Mouse (Mus musculus) cerebellum, adult 9-10 months (tissue): ENCODE measurements around the gene Ptpn14.

Source experiments
- DNase-seq: peaks from one replicate; pipeline ENCODE4 v3.0.0; 2022

Ptpn14 gene

DNA sequence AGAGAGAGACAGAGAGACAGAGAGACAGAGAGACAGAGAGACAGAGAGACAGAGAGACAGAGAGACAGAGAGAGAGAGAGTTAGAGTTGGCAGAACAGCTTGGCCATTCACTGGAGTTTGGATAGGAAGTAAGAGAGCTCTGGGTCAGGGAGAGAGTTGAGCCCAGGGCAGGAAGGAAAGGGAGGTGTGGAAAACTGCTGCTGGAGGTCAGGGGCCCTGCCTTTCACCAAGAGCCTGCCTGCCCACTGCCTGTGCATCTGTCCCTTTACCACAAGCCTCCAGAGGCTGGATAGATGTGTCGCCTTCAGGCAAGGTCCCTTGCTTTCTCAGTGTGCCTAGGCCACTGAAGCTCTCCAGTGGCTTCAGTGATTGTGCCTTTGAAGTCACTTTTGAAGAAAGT lies 46.7 kb downstream of the Ptpn14 start:
- DNase-seq: no peak

GRCm38 (mm10) chr1:189777207-189777606 lies 49.1 kb downstream of the Ptpn14 start:
- no peak for DNase-seq

DNA sequence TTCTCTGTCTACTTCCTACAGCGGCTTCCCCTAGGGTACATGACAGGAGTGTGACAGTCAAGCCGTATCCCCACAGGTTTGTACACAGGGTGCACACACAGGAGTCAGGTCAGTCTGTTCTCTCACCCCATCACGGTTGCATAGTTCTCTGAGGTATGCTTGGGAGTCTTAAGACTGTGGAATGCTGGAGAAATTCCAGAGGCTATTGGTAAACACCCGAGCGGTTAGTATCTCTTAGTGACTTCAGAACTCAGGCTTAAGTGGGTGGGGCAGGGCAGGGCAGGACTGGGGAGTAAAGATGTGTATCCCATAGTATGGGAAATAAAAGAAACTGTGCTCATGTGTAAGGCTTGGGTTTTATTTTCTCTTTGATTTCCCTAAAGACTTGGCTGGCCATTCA lies 50.3 kb downstream of the Ptpn14 start:
- no peak for DNase-seq

GRCm38 (mm10) chr1:189779226-189779625 lies 51.2 kb downstream of the Ptpn14 start:
- DNase-seq: no peak

- DNase-seq: no peak
Measured at GRCm38 (mm10) chr1:189781721-189782345, 53.8 kb downstream of the Ptpn14 start.

- DNase-seq: no peak
Measured at GRCm38 (mm10) chr1:189782709-189783108, 54.6 kb downstream of the Ptpn14 start.

- no peak for DNase-seq
Measured at GRCm38 (mm10) chr1:189784503-189784902, 56.4 kb downstream of the Ptpn14 start.

DNA sequence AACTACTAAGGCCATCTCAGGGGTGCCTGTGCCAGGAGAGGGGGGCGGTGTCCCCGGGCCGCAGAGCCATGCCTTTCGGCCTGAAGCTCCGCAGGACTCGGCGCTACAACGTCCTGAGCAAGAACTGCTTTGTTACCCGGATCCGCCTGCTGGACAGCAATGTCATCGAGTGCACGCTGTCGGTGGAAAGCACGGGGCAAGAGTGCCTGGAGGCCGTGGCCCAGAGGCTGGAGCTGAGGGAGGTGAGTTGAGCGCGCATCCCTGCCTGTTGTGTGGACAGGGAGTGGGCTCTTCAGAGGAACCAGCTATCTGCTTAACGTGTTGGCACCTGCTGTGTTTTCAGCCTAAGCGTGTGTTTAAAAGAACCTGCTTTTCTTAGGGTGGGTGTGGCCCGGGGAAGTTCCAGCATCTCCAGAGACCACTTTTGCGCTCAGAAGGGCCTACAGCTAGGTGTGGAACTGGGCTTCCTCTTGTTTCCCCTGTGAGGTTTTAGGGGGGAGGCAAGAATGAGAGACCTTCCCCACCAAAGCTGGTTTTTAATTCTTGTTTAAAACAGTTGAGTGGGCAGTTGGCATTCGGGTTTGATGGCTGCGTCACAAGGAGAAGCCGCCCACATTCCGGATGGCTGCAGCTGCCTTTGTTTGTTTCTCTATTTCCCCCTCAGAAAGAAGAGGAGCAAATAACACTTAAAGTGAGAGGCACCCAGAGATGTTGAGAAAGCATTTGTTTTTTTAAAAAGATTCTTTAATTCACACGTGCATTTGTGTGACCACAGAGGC lies 58.8 kb downstream of the Ptpn14 start:
- DNase-seq: no peak

GRCm38 (mm10) chr1:189789545-189789944 lies 61.5 kb downstream of the Ptpn14 start:
- no peak for DNase-seq

- DNase-seq: no peak
Measured at GRCm38 (mm10) chr1:189790666-189791065, 62.6 kb downstream of the Ptpn14 start.

- DNase-seq: no peak
Measured at GRCm38 (mm10) chr1:189791534-189792217, 63.6 kb downstream of the Ptpn14 start.

GRCm38 (mm10) chr1:189792560-189793195 lies 64.6 kb downstream of the Ptpn14 start:
- no peak for DNase-seq

DNA sequence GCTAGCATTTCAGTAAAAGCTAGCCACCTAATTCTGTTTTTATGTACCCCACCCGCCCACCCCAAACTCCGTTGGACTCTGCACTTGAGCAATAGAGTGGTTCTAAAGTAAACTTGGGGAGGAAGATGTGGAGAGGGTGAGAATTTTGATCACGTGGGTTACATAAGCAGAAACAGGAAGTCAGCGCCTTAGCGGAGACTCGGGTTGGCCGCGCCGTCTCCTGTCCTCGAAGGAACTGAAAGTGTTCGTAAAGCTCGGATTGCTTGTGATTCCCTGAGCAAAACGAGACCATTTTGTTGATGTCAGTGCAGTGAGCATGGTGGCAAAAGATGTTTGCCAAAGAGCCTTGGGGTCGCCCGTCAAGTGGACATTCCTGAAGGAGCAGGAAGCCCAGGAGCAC lies 70.9 kb downstream of the Ptpn14 start:
- DNase-seq: no peak

GRCm38 (mm10) chr1:189800211-189800961 lies 72.3 kb downstream of the Ptpn14 start:
- no peak for DNase-seq

- no peak for DNase-seq
Measured at GRCm38 (mm10) chr1:189801303-189801702, 73.2 kb downstream of the Ptpn14 start.

GRCm38 (mm10) chr1:189802575-189802974 lies 74.5 kb downstream of the Ptpn14 start:
- DNase-seq: no peak

DNA sequence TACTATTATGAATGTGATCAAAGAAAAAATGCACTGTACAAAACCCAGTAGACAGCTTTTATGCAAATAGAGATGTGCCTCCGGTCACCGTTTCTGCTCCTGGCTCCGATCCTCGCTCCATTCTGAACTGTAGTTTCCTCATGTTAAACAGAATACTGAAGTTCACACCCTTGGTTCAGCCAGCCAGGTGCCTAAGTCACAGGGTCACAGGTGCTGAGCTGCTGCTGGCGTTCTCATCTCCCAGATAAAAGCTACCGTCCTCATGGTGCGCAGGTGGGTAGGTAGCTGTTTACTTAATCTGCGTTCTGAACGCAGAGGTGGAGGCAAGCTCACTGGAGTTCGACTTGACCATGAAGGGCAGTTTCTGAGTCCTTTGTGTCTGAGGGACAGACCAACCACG lies 75.7 kb downstream of the Ptpn14 start:
- DNase-seq: no peak

- DNase-seq: no peak
Measured at GRCm38 (mm10) chr1:189806533-189807297, 78.6 kb downstream of the Ptpn14 start.

DNA sequence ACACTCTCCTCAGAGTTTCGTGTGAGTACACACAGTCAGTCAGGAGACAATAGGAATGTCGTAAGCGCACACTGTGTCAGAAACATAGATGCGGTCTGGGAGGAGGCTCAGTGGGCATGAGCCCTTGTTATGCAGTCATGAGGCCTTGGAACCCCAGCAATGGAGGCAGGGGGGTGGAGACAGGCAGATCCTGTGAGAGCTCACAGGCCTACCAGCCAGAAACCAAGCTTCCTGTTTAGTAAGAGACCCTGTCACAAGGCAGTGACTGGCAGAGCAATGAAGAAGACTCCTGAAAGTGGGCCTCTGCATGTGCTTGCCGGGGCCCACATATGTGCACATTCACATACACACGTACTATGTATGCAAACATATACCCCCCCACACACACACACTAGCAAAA lies 79.9 kb downstream of the Ptpn14 start:
- no peak for DNase-seq

GRCm38 (mm10) chr1:189808453-189808852 lies 80.4 kb downstream of the Ptpn14 start:
- DNase-seq: no peak

DNA sequence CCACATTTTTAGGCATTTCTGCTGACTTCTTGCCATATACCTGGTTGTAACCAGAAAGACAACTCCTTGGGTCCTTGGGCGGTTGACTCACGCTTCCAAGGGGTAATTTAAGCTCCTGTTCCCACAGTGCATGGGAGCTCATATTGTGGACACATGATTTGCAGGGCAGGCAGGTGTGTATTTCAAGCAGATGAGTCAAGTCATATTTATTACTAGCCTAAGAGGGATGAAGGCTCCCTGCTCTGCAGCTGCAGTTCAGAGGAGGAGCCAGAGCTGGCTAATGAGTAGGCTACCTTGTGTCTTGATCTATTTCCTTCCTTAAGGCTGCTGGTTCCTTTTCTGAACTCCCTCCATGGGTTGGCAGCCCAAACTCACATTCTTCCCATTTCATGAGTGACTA lies 83.7 kb downstream of the Ptpn14 start:
- DNase-seq: no peak

- DNase-seq: no peak
Measured at GRCm38 (mm10) chr1:189814385-189814784, 86.3 kb downstream of the Ptpn14 start.
